Comparison of ENCODE assay signal across 20 mouse cellular contexts in the genomic region with DNA sequence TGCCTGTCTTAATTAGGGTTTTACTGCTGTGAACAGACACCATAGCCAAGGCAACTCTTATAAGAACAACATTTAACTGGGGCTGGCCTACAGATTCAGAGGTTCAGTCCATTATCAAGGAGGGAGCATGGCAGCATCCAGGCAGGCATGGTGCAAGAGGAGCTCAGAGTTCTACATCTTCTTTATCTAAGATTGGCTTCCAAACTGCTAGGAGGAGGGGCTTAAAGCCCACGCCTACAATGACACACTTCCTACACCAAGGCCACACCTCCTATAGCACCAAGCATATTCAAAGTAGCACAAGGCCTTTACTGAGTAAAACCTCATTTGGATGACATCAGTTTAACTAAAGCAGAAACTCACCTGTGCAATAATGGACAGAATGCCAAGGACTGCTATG. TPM values are rescaled to one million over a fixed set of nuclear protein-coding genes. Genes with fewer than 3 reads are reported as not detected.
DNase-seq lines count a peak whose midpoint lies in the region; ATAC-seq and TF ChIP-seq lines count a peak whose summit lies in the region.
"Had no signal": no experiment of that assay in that cellular context is flagged by ENCODE, and none has a peak within 500 bp of the region (broad histone marks: within the 10 kb centered on the region; RNA-seq: fewer than 3 reads in every experiment).

No protein-coding gene starts in this region.

- no peak overlapping the region for H3K4me3 ChIP-seq in CH12.LX (replicated peaks in 1 of 3; ENCODE audit: low read depth in 2 of 3, low read length in 2 of 3, poor library complexity in 1 of 3)
- no peak overlapping the region for H3K4me3 ChIP-seq in liver, embryonic 13.5 days (replicated peaks)
- H3K4me3 ChIP-seq: erythroblast, embryonic 14.5 days; hindbrain, embryonic 10.5 days; intestine, embryonic 15.5 days; midbrain, embryonic 12.5 days had no signal

- TF ChIP-seq CTCF in CH12.LX (conservative IDR thresholded peaks at IDR 0.05 in 1 of 2, IDR thresholded peaks at IDR 0.05 in 1 of 2; ENCODE audit: low read depth in 2 of 2, low read length in 2 of 2): no peak

- no peaks in the 10 kb centered on the region for H3K79me2 ChIP-seq in CH12.LX (replicated peaks; ENCODE audit: control insufficient read depth, extremely low read depth, insufficient read depth, poor library complexity, severe bottlenecking)

- no peak overlapping the region for H3K27ac ChIP-seq in CH12.LX (ENCODE audit: insufficient read depth, low read depth)
- H3K27ac ChIP-seq in liver, embryonic 13.5 days: no peak overlapping the region
- H3K27ac ChIP-seq: hindbrain, embryonic 10.5 days; intestine, embryonic 15.5 days; kidney, postnatal 0 days; midbrain, embryonic 12.5 days had no signal

- H3K36me3 ChIP-seq in CH12.LX (replicated peaks in 1 of 2; ENCODE audit: control insufficient read depth in 1 of 2, insufficient read depth in 1 of 2, low read length in 1 of 2): peaks cover 54 to 90% of the 10 kb centered on the region in 2 experiments
- peaks cover 87% of the 10 kb centered on the region for H3K36me3 ChIP-seq in liver, embryonic 13.5 days

- no peak for TF ChIP-seq RAD21 in CH12.LX (IDR thresholded peaks at IDR 0.05; ENCODE audit: low read depth, low read length)

- no peaks in the 10 kb centered on the region for H3K9me3 ChIP-seq in CH12.LX (replicated peaks; ENCODE audit: low read length)
- no peaks in the 10 kb centered on the region for H3K9me3 ChIP-seq in liver, embryonic 13.5 days (replicated peaks)
- H3K9me3 ChIP-seq: hindbrain, embryonic 10.5 days; intestine, embryonic 15.5 days; midbrain, embryonic 12.5 days had no signal

- DNase-seq in CH12.LX (ENCODE audit: extremely low read depth) (peak; percentile 54), ZHBTc4 (ENCODE audit: low read depth, low spot score) (peak; percentile 70)
- peak; percentile 22 for DNase-seq in liver, embryonic 13.5 days
- DNase-seq in thymus, postnatal 14 days: no peak
- DNase-seq in cerebellum, adult 9-11 months: no peak
- DNase-seq in yolk sac, embryonic 10.5 days (ENCODE audit: low spot score): no peak
- DNase-seq: adrenal gland, postnatal 36 days; cerebellum, adult 9-10 months; forebrain, postnatal 0 days; layer of hippocampus, adult 9-11 months; lung, postnatal 14 days had no signal

- 47% methylated on average over 1 of the region's 1 CpGs for WGBS in liver, embryonic 13.5 days (ENCODE audit: insufficient replicate concordance)

- no peaks in the 10 kb centered on the region for H3K27me3 ChIP-seq in CH12.LX (replicated peaks)
- no peaks in the 10 kb centered on the region for H3K27me3 ChIP-seq in liver, embryonic 13.5 days
- H3K27me3 ChIP-seq: intestine, embryonic 15.5 days; midbrain, embryonic 12.5 days had no signal

- no peak overlapping the region for H3K9ac ChIP-seq in CH12.LX (ENCODE audit: insufficient read depth, low read depth)
- no peak overlapping the region for H3K9ac ChIP-seq in liver, embryonic 13.5 days
- H3K9ac ChIP-seq: forebrain, postnatal 0 days; intestine, embryonic 15.5 days; midbrain, embryonic 12.5 days had no signal

- dilution Hi-C loops in CH12.LX (cut with MboI; ENCODE audit: extremely low pct_ligation_motif_present, extremely low pct_unique_long_range_greater_than_20kb, low sequenced_read_pairs): no loop called here

- H3K4me1 ChIP-seq in CH12.LX (ENCODE audit: control insufficient read depth in 1 of 2, insufficient read depth in 2 of 2): peaks cover 0 to 3% of the 10 kb centered on the region in 2 experiments; a peak in 2 of 4 replicates
- H3K4me1 ChIP-seq in liver, embryonic 13.5 days (replicated peaks): peaks cover 12% of the 10 kb centered on the region
- H3K4me1 ChIP-seq: hindbrain, embryonic 10.5 days; intestine, embryonic 15.5 days; midbrain, embryonic 12.5 days had no signal

- ATAC-seq in liver, embryonic 13.5 days (ENCODE audit: low read depth): peak; percentile 75
- peak; percentile 68 for ATAC-seq in neutrophil, adult 5-6 weeks (ENCODE audit: extremely low read depth, insufficient number of reproducible peaks, low FRiP score, poor library complexity, severe bottlenecking)
- ATAC-seq: forebrain, postnatal 0 days; intestine, embryonic 15.5 days had no signal

- no peak for TF ChIP-seq EP300 in CH12.LX (IDR thresholded peaks at IDR 0.05; ENCODE audit: low read length)

- TF ChIP-seq POLR2A in CH12.LX (IDR thresholded peaks at IDR 0.05; ENCODE audit: low read depth, low read length): no peak

- in situ Hi-C loops in CH12.LX (cut with MboI; ENCODE audit: low pct_ligation_motif_present, low pct_unique_long_range_greater_than_20kb, low sequenced_read_pairs): no loop called here

- H3K4me2 ChIP-seq in CH12.LX (ENCODE audit: insufficient read depth, low read depth, poor library complexity, severe bottlenecking): no peak overlapping the region
- no peak overlapping the region for H3K4me2 ChIP-seq in liver, embryonic 13.5 days
- H3K4me2 ChIP-seq: intestine, embryonic 15.5 days; midbrain, embryonic 12.5 days had no signal

TF ChIP-seq in CH12.LX, 34 proteins besides CTCF, POLR2A, EP300 and RAD21:
- no peak for TF ChIP-seq CHD1 (IDR thresholded peaks at IDR 0.05; ENCODE audit: low read depth, low read length)
- no peak for TF ChIP-seq HCFC1 (IDR thresholded peaks at IDR 0.05; ENCODE audit: low read depth, low read length)
- TF ChIP-seq UBTF (IDR thresholded peaks at IDR 0.05; ENCODE audit: low read depth, low read length): no peak
- TF ChIP-seq MAZ (IDR thresholded peaks at IDR 0.05; ENCODE audit: low read depth, low read length): no peak
- no peak for TF ChIP-seq CHD2 (IDR thresholded peaks at IDR 0.05; ENCODE audit: low read length)
- no peak for TF ChIP-seq PAX5 (IDR thresholded peaks at IDR 0.05; ENCODE audit: low read length)
- no peak for TF ChIP-seq USF1 (IDR thresholded peaks at IDR 0.05; ENCODE audit: low read depth, low read length)
- TF ChIP-seq MYC (IDR thresholded peaks at IDR 0.05; ENCODE audit: low read depth, low read length): no peak
- no peak for TF ChIP-seq RCOR1 (conservative IDR thresholded peaks at IDR 0.05; ENCODE audit: low read depth, low read length)
- no peak for TF ChIP-seq SMC3 (IDR thresholded peaks at IDR 0.05; ENCODE audit: low read depth, low read length)

RNA-seq across cellular contexts. Expression of gene Mfsd14a, which starts 22.5 kb away (rescaled TPM):
- 27.0 and 34.0 TPM in 2 replicates for total RNA-seq in CH12.LX (2012; rRNA removed)
- total RNA-seq in CH12.LX (2014; rRNA removed): 64.5 and 70.4 TPM in 2 replicates
- 43.8 and 45.9 TPM in 2 replicates for polyA plus RNA-seq in CH12.LX (2012; ENCODE audit: insufficient read length, low read depth)
- polyA plus RNA-seq in liver, embryonic 13.5 days (2015; fragmentation: Nextera tagmentation; extraction: Ambion mirVana): 35.5 and 42.8 TPM in 2 replicates
- total RNA-seq in neutrophil, adult 5-6 weeks (2017): 83.7 and 85.7 TPM in 2 replicates

RNA-seq across cellular contexts. Expression of gene Trmt13, which starts 25.6 kb away (rescaled TPM):
- total RNA-seq in CH12.LX (2012; rRNA removed) (11.1 and 13.9 TPM in 2 replicates), CH12.LX (2014; rRNA removed) (9.9 and 15.5 TPM in 2 replicates)
- 18.3 and 20.9 TPM in 2 replicates for polyA plus RNA-seq in CH12.LX (2012; ENCODE audit: insufficient read length, low read depth)
- 9.5 and 11.8 TPM in 2 replicates for polyA plus RNA-seq in liver, embryonic 13.5 days (2015; fragmentation: Nextera tagmentation; extraction: Ambion mirVana)
- 48.3 and 55.2 TPM in 2 replicates for total RNA-seq in neutrophil, adult 5-6 weeks (2017)

RNA-seq across cellular contexts. Expression of gene Gm43191, which starts 41.0 kb away (rescaled TPM):
- not detected in 2 replicates for total RNA-seq in CH12.LX (2012; rRNA removed)
- total RNA-seq in CH12.LX (2014; rRNA removed): not detected in 2 replicates
- 0.51 TPM in 1 of 2 replicates, not detected in the other for polyA plus RNA-seq in CH12.LX (2012; ENCODE audit: insufficient read length, low read depth)
- not detected in 2 replicates for polyA plus RNA-seq in liver, embryonic 13.5 days (2015; fragmentation: Nextera tagmentation; extraction: Ambion mirVana)
- not detected in 2 replicates for total RNA-seq in neutrophil, adult 5-6 weeks (2017)
- total RNA-seq: adrenal gland, postnatal 36 days; forebrain, postnatal 0 days had no signal
- polyA plus RNA-seq: erythroblast, embryonic 14.5 days; forebrain, postnatal 0 days; heart, embryonic 14.5 days; hindbrain, embryonic 10.5 days; intestine, embryonic 15.5 days; kidney, postnatal 0 days; limb, embryonic 14.5 days; midbrain, embryonic 12.5 days; urinary bladder, adult 2 months had no signal

RNA-seq across cellular contexts. Expression of gene Sass6, which starts 45.2 kb away (rescaled TPM):
- total RNA-seq in CH12.LX (2012; rRNA removed) (10.0 and 12.5 TPM in 2 replicates), CH12.LX (2014; rRNA removed) (12.4 and 14.2 TPM in 2 replicates)
- 23.1 and 24.6 TPM in 2 replicates for polyA plus RNA-seq in CH12.LX (2012; ENCODE audit: insufficient read length, low read depth)
- 20.7 and 27.2 TPM in 2 replicates for polyA plus RNA-seq in liver, embryonic 13.5 days (2015; fragmentation: Nextera tagmentation; extraction: Ambion mirVana)
- 19.8 and 23.4 TPM in 2 replicates for total RNA-seq in neutrophil, adult 5-6 weeks (2017)

Comparison
In these comparisons a context has a peak if more than half of its experiments do, and no peak if none do; other contexts are left out.
1. DNase-seq: peak in CH12.LX (single experiment), ZHBTc4 (single experiment) and liver, embryonic 13.5 days (single experiment); none in thymus, postnatal 14 days (single experiment), cerebellum, adult 9-11 months (single experiment) and yolk sac, embryonic 10.5 days (single experiment).